ENCODE assay signal across 13 mouse cellular contexts in the genomic region with DNA sequence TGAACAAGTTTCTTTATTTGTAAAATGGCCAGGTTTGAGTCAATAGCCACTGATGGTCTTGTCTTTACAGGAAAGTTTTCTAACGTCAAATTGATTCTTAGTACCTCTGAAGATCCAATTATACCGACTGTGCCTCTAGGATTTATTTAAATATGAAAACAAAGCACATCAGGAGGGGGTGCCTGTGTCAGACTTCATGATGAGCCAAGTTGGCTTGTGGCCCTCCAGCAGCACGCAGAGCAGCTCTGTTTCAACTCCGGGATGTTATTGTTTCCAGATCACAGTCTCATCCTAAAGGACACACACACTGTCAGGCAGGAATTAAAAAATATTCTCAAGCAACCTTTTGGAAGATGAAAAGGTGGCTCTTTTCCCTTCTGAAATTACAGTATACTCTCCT.
DNase-seq lines count a peak whose midpoint lies in the region; ATAC-seq and TF ChIP-seq lines count a peak whose summit lies in the region.
"Had no signal": no experiment of that assay in that cellular context is flagged by ENCODE, and none has a peak within 500 bp of the region (broad histone marks: within the 10 kb centered on the region; RNA-seq: fewer than 3 reads in every experiment).

No protein-coding gene starts in this region.

- H3K27ac ChIP-seq in heart, postnatal 0 days (ENCODE audit: low read depth) = peak overlapping the region; percentile 30; the same call in 1 of the 2 replicates
- H3K27ac ChIP-seq in heart, embryonic 11.5 days (ENCODE audit: low read depth, low read length) = no peak overlapping the region
- 0 out of 2 replicates have a peak overlapping the region, but pooled peaks have one; percentile 20 for H3K27ac ChIP-seq in midbrain, embryonic 15.5 days
- no peak overlapping the region for H3K27ac ChIP-seq in midbrain, embryonic 10.5 days (replicated peaks)
- H3K27ac ChIP-seq: liver, embryonic 13.5 days had no signal

- no peak for TF ChIP-seq CTCF in heart, postnatal 0 days (IDR thresholded peaks at IDR 0.05; ENCODE audit: low read depth)

- DNase-seq in heart, postnatal 0 days (ENCODE audit: low spot score) = no peak
- no peak for DNase-seq in midbrain, embryonic 10.5 days (ENCODE audit: low spot score)
- DNase-seq in cerebellum, adult 9-10 months = peak; percentile 61
- peak; percentile 40 to 48 for DNase-seq in layer of hippocampus, adult 8-10 months (ENCODE audit: low spot score in 2 of 2)
- no peak for DNase-seq in spleen, postnatal 36 days (ENCODE audit: low spot score in 2 of 2)
- DNase-seq: heart, postnatal 36 days; kidney, adult 8-10 months; liver, embryonic 13.5 days; lung, postnatal 36 days had no signal

- H3K4me2 ChIP-seq in heart, postnatal 0 days (ENCODE audit: low read depth, low read length) = no peak overlapping the region
- H3K4me2 ChIP-seq in heart, embryonic 11.5 days = no peak overlapping the region
- no peak overlapping the region for H3K4me2 ChIP-seq in midbrain, embryonic 15.5 days
- H3K4me2 ChIP-seq: liver, embryonic 13.5 days had no signal

- H3K27me3 ChIP-seq in heart, postnatal 0 days (ENCODE audit: control insufficient read depth, insufficient read depth, low read length) = no peaks in the 10 kb centered on the region
- no peaks in the 10 kb centered on the region for H3K27me3 ChIP-seq in heart, embryonic 11.5 days (ENCODE audit: control insufficient read depth, insufficient read depth, low read length)
- H3K27me3 ChIP-seq in midbrain, embryonic 15.5 days (replicated peaks) = no peaks in the 10 kb centered on the region
- H3K27me3 ChIP-seq in midbrain, embryonic 10.5 days (ENCODE audit: low read depth, poor library complexity, severe bottlenecking) = no peaks in the 10 kb centered on the region
- H3K27me3 ChIP-seq: CH12.LX; liver, embryonic 13.5 days; Patski had no signal

- no peak overlapping the region for H3K4me3 ChIP-seq in heart, postnatal 0 days (ENCODE audit: low read depth, low read length)
- H3K4me3 ChIP-seq in heart, embryonic 11.5 days (ENCODE audit: low read depth, low read length) = no peak overlapping the region
- no peak overlapping the region for H3K4me3 ChIP-seq in midbrain, embryonic 15.5 days
- no peak overlapping the region for H3K4me3 ChIP-seq in midbrain, embryonic 10.5 days
- H3K4me3 ChIP-seq: liver, embryonic 13.5 days had no signal

- no peaks in the 10 kb centered on the region for H3K9me3 ChIP-seq in heart, postnatal 0 days (replicated peaks; ENCODE audit: control insufficient read depth, low read length)
- no peaks in the 10 kb centered on the region for H3K9me3 ChIP-seq in heart, embryonic 11.5 days (replicated peaks; ENCODE audit: control insufficient read depth, low read length)
- no peaks in the 10 kb centered on the region for H3K9me3 ChIP-seq in midbrain, embryonic 15.5 days
- H3K9me3 ChIP-seq in midbrain, embryonic 10.5 days (replicated peaks) = no peaks in the 10 kb centered on the region
- H3K9me3 ChIP-seq: liver, embryonic 13.5 days had no signal

- WGBS in heart, postnatal 0 days = 28% methylated on average over 4 of the region's 4 CpGs
- 68% methylated on average over 4 of the region's 4 CpGs for WGBS in heart, embryonic 11.5 days (ENCODE audit: insufficient replicate concordance)
- 19% methylated on average over 4 of the region's 4 CpGs for WGBS in midbrain, embryonic 15.5 days
- 47% methylated on average over 4 of the region's 4 CpGs for WGBS in midbrain, embryonic 10.5 days

- H3K36me3 ChIP-seq in heart, postnatal 0 days (replicated peaks; ENCODE audit: control insufficient read depth, insufficient read depth, low read length) = no peaks in the 10 kb centered on the region
- H3K36me3 ChIP-seq in heart, embryonic 11.5 days (ENCODE audit: control insufficient read depth, insufficient read depth, low read length) = no peaks in the 10 kb centered on the region
- no peaks in the 10 kb centered on the region for H3K36me3 ChIP-seq in midbrain, embryonic 15.5 days (replicated peaks)
- no peaks in the 10 kb centered on the region for H3K36me3 ChIP-seq in midbrain, embryonic 10.5 days
- H3K36me3 ChIP-seq: liver, embryonic 13.5 days had no signal

- peaks cover 22% of the 10 kb centered on the region for H3K4me1 ChIP-seq in heart, postnatal 0 days (ENCODE audit: control insufficient read depth, insufficient read depth)
- peaks cover 10% of the 10 kb centered on the region for H3K4me1 ChIP-seq in heart, embryonic 11.5 days (ENCODE audit: control insufficient read depth, insufficient read depth, low read length)
- peaks cover 4% of the 10 kb centered on the region for H3K4me1 ChIP-seq in midbrain, embryonic 15.5 days
- H3K4me1 ChIP-seq in midbrain, embryonic 10.5 days = peaks cover 8% of the 10 kb centered on the region
- H3K4me1 ChIP-seq: liver, embryonic 13.5 days had no signal

- no peak for TF ChIP-seq EP300 in heart, postnatal 0 days (IDR thresholded peaks at IDR 0.05; ENCODE audit: low read depth)

- no peak for ATAC-seq in heart, postnatal 0 days (ENCODE audit: insufficient read depth, low read depth)
- ATAC-seq in heart, embryonic 11.5 days (replicated peaks; ENCODE audit: insufficient number of reproducible peaks, low FRiP score, low TSS enrichment) = no peak
- ATAC-seq in midbrain, embryonic 15.5 days (replicated peaks) = peak; percentile 52; the same call in 1 of the 2 replicates
- ATAC-seq: Patski had no signal

- H3K9ac ChIP-seq in heart, postnatal 0 days (replicated peaks; ENCODE audit: low read depth, low read length) = no peak overlapping the region
- no peak overlapping the region for H3K9ac ChIP-seq in heart, embryonic 11.5 days (ENCODE audit: low read depth, low read length)
- H3K9ac ChIP-seq in midbrain, embryonic 15.5 days = no peak overlapping the region
- H3K9ac ChIP-seq: liver, embryonic 13.5 days had no signal

Comparison
In these comparisons a context has a peak if more than half of its experiments do, and no peak if none do; other contexts are left out.
1. H3K27ac ChIP-seq: peak in heart, postnatal 0 days (single experiment) and midbrain, embryonic 15.5 days (single experiment); none in heart, embryonic 11.5 days (single experiment) and midbrain, embryonic 10.5 days (single experiment).
2. DNase-seq: peak in cerebellum, adult 9-10 months (single experiment) and layer of hippocampus, adult 8-10 months (2 of 2); none in heart, postnatal 0 days (single experiment), midbrain, embryonic 10.5 days (single experiment) and spleen, postnatal 36 days (0 of 2).